Mouse (Mus musculus) bone marrow, adult 2 months (tissue): ENCODE measurements at regions not wholly inside any gene's neighbourhood (a gene's known extent, or its start where the extent isn't known, plus 50 kb on each side); places are given as distances from the start of the nearest gene placed in this dataset.
"Not testable (repeated sequence)": the region's sequence is repeated elsewhere in the genome, so short reads cannot be mapped to it uniquely, and the experiment has no call there.

Source experiments
- H3K27ac ChIP-seq: fragments of 200-500 bp; 2 replicates; pipeline ENCODE4 v1.5.1; 2012; ENCODE audit warnings: low read depth, mild to moderate bottlenecking, control low read depth, inconsistent platforms, low read length; ENCODE audit not compliant: control insufficient read depth, poor library complexity, insufficient read depth
- H3K4me1 ChIP-seq: fragments of 200-500 bp; 2 replicates; pipeline ENCODE4 v1.6.1; 2011; ENCODE audit warnings: low read length; ENCODE audit not compliant: control insufficient read depth, insufficient read depth
- H3K4me3 ChIP-seq: fragments of 200-500 bp; replicated peaks from 2 replicates; pipeline ENCODE3; 2011; ENCODE audit warnings: mild to moderate bottlenecking, low read depth, low read length, control low read depth; ENCODE audit not compliant: control insufficient read depth
- CTCF ChIP-seq: fragments of 200-500 bp; IDR thresholded peaks from 2 replicates; pipeline ENCODE4 v1.5.1; 2011; ENCODE audit warnings: low read length, control low read depth; ENCODE audit not compliant: control insufficient read depth, insufficient read depth
- POLR2A ChIP-seq: fragments of 200-500 bp; IDR thresholded peaks from 2 replicates; pipeline ENCODE4 v1.6.1; 2011; ENCODE audit warnings: low read depth, mild to moderate bottlenecking, control low read depth, low read length, borderline replicate concordance; ENCODE audit not compliant: control insufficient read depth
- WGBS: fragments of 180-500 bp; shearing (Covaris S2); methylation state at CpG from one replicate; pipeline ENCODE4 v1.1.7; 2018; 5-methylcytosine and 5-hydroxymethylcytosine counted together

DNA sequence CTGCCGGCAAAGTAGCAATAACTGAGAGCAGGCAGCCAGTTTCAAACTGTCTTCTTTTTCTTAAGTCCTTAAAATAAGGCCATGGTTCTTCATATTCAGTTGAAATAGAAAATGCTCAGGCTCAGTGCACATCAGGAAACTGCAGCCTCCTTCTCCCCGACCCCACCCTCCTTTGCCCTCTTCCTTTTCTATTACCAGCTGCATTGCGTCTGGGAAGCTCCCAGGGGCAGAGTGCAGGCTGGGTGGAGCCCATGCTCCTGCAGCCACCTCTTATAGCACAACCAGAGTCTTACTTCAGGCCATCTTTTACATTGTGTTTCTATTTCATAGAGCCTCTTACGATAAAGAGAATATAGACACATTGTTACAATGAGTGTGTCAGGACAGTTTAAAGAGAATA lies 288.2 kb downstream of the Hace1 start:
- Histone ChIP-seq H3K27ac (no peak overlapping the region), H3K4me1 (no peaks in the 10 kb centered on the region), H3K4me3 (no peak overlapping the region)
- no peak for TF ChIP-seq POLR2A
- no peak for TF ChIP-seq CTCF
- WGBS: 41% methylated on average over 4 of the region's 4 CpGs

GRCm38 (mm10) chr10:45866860-45867259 lies 289.2 kb downstream of the Hace1 start:
- no peak for TF ChIP-seq POLR2A
- TF ChIP-seq CTCF: no peak
- 30% methylated on average over 3 of the region's 3 CpGs for WGBS
- Histone ChIP-seq H3K4me3 (no peak overlapping the region), H3K27ac (no peak overlapping the region), H3K4me1 (no peaks in the 10 kb centered on the region)

DNA sequence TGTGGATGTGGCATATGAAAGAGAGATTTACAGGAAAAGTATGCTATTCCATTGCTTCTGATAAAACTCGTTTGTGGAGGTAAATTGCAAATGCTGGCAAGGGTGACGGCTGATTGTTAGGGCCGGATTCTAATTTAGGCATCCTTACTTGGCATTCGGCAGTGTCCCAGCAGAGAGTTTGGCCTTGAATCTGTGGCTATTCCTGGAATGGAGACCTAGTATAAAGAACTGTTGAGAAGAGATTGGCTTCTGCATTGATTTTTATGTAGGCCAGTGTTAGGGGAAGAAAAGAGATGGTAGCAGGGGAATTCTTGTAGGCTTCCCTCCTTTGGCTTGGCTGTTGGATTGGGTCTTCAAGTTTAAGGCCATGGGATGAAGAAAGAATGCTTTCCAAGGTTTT lies 293.4 kb downstream of the Hace1 start:
- Histone ChIP-seq H3K4me1 (no peaks in the 10 kb centered on the region), H3K4me3 (no peak overlapping the region), H3K27ac (no peak overlapping the region)
- TF ChIP-seq POLR2A (no peak), CTCF (no peak)
- 75% methylated on average over 4 of the region's 4 CpGs for WGBS

- Histone ChIP-seq H3K4me3 (no peak overlapping the region), H3K27ac (no peak overlapping the region), H3K4me1 (no peaks in the 10 kb centered on the region)
- TF ChIP-seq POLR2A (no peak), CTCF (no peak)
- 82% methylated on average over 4 of the region's 4 CpGs for WGBS
Observed at GRCm38 (mm10) chr10:45872007-45872890, 294.6 kb downstream of the Hace1 start.

DNA sequence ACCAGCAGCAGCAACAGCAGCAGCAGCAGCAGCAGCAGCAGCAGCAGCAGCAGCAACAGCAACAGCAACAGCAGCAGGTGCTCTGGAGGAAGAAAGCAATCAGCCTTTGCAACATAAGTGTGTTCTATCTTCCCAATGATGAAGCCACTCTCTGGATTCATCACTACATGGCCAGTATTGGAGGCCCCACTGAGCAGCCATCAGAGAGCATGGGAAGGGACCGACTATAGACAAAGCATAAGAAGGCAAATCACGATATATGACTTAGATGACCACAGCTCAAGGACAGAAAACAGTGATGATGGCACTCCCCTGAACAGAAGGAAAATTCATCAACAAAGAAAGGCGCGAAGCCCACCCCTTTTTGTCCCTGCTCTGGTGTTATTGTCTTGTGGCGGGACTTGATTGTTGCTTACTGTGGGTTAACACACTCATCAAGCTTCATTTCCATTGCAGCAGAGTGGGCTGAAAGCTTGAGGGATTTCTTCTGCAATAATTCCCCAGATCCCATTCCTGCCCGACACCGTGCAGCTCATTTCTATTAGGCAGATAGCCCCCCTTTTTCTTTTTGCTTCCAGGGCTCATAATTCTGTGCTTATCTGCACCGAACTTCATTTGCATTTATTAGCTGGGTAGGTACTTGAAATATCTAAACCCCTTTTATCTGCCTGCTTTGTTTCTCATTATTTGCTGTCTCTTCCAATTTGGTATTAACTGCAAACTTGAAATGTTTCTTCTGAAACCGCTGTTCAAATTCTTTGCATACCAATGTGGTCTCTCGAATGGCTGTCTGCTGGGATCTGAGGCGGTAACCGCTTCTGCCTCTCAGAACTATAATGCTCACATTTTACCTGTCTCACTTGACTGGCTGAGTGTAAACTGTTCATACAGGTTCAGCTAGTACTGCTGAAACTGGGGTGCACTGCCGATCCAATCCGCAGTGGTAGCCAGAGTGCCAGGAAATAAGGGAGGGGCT lies 296.5 kb downstream of the Hace1 start:
- H3K4me1 ChIP-seq: no peaks in the 10 kb centered on the region
- no peak overlapping the region for H3K4me3 ChIP-seq
- WGBS: 88% methylated on average over 14 of the region's 14 CpGs
- H3K27ac ChIP-seq: no peak overlapping the region
- TF ChIP-seq CTCF (no peak), POLR2A (no peak)

DNA sequence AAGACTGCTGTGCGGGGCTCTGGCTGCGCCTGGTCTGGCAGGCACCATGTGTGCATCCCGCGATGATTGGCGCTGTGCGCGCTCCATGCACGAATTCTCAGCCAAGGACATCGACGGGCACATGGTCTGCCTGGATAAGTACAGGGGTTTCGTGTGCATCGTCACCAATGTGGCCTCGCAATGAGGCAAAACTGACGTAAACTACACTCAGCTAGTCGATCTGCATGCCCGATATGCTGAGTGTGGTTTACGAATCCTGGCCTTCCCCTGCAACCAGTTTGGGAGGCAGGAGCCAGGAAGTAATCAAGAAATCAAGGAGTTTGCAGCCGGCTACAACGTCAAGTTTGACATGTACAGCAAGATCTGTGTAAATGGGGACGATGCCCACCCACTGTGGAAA lies 297.7 kb downstream of the Hace1 start:
- H3K4me1 ChIP-seq, H3K27ac ChIP-seq, H3K4me3 ChIP-seq: not testable (repeated sequence)
- 91% methylated on average over 20 of the region's 20 CpGs for WGBS

GRCm38 (mm10) chr10:45883745-45884144 lies 306.1 kb downstream of the Hace1 start:
- Histone ChIP-seq H3K4me3 (no peak overlapping the region), H3K27ac (no peak overlapping the region), H3K4me1 (no peaks in the 10 kb centered on the region)
- 68% methylated on average over 1 of the region's 1 CpGs for WGBS
- TF ChIP-seq POLR2A (no peak), CTCF (no peak)

GRCm38 (mm10) chr10:45886636-45887035 lies 309.0 kb downstream of the Hace1 start:
- Histone ChIP-seq H3K4me3 (no peak overlapping the region), H3K4me1 (no peaks in the 10 kb centered on the region), H3K27ac (no peak overlapping the region)
- TF ChIP-seq CTCF: no peak
- TF ChIP-seq POLR2A: no peak
- 73% methylated on average over 2 of the region's 2 CpGs for WGBS

GRCm38 (mm10) chr10:45888835-45889234 lies 311.2 kb downstream of the Hace1 start:
- H3K4me1 ChIP-seq: no peaks in the 10 kb centered on the region
- WGBS: 74% methylated on average over 4 of the region's 4 CpGs
- no peak overlapping the region for H3K27ac ChIP-seq
- TF ChIP-seq CTCF (no peak), POLR2A (no peak)
- H3K4me3 ChIP-seq: no peak overlapping the region
